Mouse (Mus musculus) MEL (cell line): ENCODE data around the gene Kdm5a. TPM values are rescaled to one million over a fixed set of nuclear protein-coding genes. Genes with fewer than 3 reads are reported as not detected.

ENCODE experiments used
- DNase-seq: peaks from one replicate; pipeline ENCODE4 v3.0.0; 2011; ENCODE audit warnings: low read depth, low spot score
- H3K27ac ChIP-seq: 2 replicates; pipeline ENCODE4 v1.5.1; 2012; ENCODE audit warnings: low read depth, mild to moderate bottlenecking, control low read depth, low read length, moderate library complexity; ENCODE audit not compliant: control insufficient read depth
- H3K27me3 ChIP-seq, 2 experiments: fragments of 150-350 bp in 1 of 2; sonication (generic) in 1 of 2; 2 replicates each; pipeline ENCODE4 v1.6.1; 2012; ENCODE audit warnings: low read length in 2 of 2, mild to moderate bottlenecking in 2 of 2, improper control_type of control experiment in 1 of 2, moderate library complexity in 1 of 2; ENCODE audit not compliant: insufficient read depth in 2 of 2, control insufficient read depth in 1 of 2
- H3K36me3 ChIP-seq, 2 experiments: 2 replicates each; pipeline ENCODE4 v1.6.1; 2012 to 2014; ENCODE audit warnings: low read length in 2 of 2, improper control_type of control experiment in 1 of 2, inconsistent platforms in 1 of 2, mild to moderate bottlenecking in 1 of 2; ENCODE audit not compliant: insufficient read depth in 2 of 2, control insufficient read depth in 1 of 2
- H3K4me1 ChIP-seq, 2 experiments: fragments of 150-350 bp in 1 of 2; sonication (generic) in 1 of 2; 2 replicates each; pipeline ENCODE4 v1.6.1; 2012; ENCODE audit warnings: low read length in 2 of 2, improper control_type of control experiment in 1 of 2, mild to moderate bottlenecking in 1 of 2; ENCODE audit not compliant: insufficient read depth in 2 of 2, control insufficient read depth in 1 of 2
- H3K4me3 ChIP-seq, 2 experiments: fragments of 150-350 bp in 1 of 2; sonication (generic) in 1 of 2; 2 replicates each; pipeline ENCODE4 v1.5.1; 2012; ENCODE audit warnings: low read depth in 2 of 2, low read length in 2 of 2, mild to moderate bottlenecking in 2 of 2, moderate library complexity in 2 of 2, control low read depth in 1 of 2, improper control_type of control experiment in 1 of 2; ENCODE audit not compliant: control insufficient read depth in 1 of 2, insufficient read depth in 1 of 2
- H3K79me2 ChIP-seq: 2 replicates; pipeline ENCODE4 v1.6.1; 2012; ENCODE audit warnings: mild to moderate bottlenecking, low read length, moderate library complexity; ENCODE audit not compliant: control insufficient read depth, poor library complexity, insufficient read depth
- H3K9ac ChIP-seq: 2 replicates; pipeline ENCODE4 v1.6.1; 2012; ENCODE audit warnings: low read depth, mild to moderate bottlenecking, control low read depth, low read length, moderate library complexity; ENCODE audit not compliant: control insufficient read depth, poor library complexity, severe bottlenecking
- H3K9me3 ChIP-seq: fragments of 150-350 bp; sonication (generic); replicated peaks from 2 replicates; pipeline ENCODE4 v1.6.1; 2012; ENCODE audit warnings: mild to moderate bottlenecking, low read length, improper control_type of control experiment, moderate library complexity; ENCODE audit not compliant: insufficient read depth
- BHLHE40 ChIP-seq: IDR thresholded peaks from 2 replicates; pipeline ENCODE4 v1.6.1; 2012; ENCODE audit warnings: low read depth, mild to moderate bottlenecking, inconsistent platforms, low read length, improper control_type of control experiment, borderline replicate concordance
- CHD2 ChIP-seq: IDR thresholded peaks from 2 replicates; pipeline ENCODE4 v1.6.1; 2011; ENCODE audit warnings: low read length, improper control_type of control experiment
- CTCF ChIP-seq, 3 experiments: IDR thresholded peaks in 2 of 3; conservative IDR thresholded peaks in 1 of 3; 2 replicates each; pipeline ENCODE4 v1.5.1; 2011 to 2012; ENCODE audit warnings: low read length in 3 of 3, low read depth in 2 of 3, mild to moderate bottlenecking in 2 of 3, improper control_type of control experiment in 1 of 3, inconsistent platforms in 1 of 3, mixed read lengths in 1 of 3, moderate library complexity in 1 of 3; ENCODE audit not compliant: control insufficient read depth in 1 of 3, insufficient read depth in 1 of 3, poor library complexity in 1 of 3, severe bottlenecking in 1 of 3
- E2F4 ChIP-seq: IDR thresholded peaks from 2 replicates; pipeline ENCODE4 v1.6.1; 2011; ENCODE audit warnings: low read depth, low read length, improper control_type of control experiment, borderline replicate concordance
- ELF1 ChIP-seq: IDR thresholded peaks from 2 replicates; pipeline ENCODE4 v1.6.1; 2014; ENCODE audit warnings: low read depth, mild to moderate bottlenecking, inconsistent platforms, low read length, improper control_type of control experiment, moderate library complexity
- EP300 ChIP-seq, 2 experiments: IDR thresholded peaks; 2 replicates each; pipeline ENCODE4 v1.6.1; 2011; ENCODE audit warnings: improper control_type of control experiment in 2 of 2, low read length in 2 of 2, low read depth in 1 of 2, mild to moderate bottlenecking in 1 of 2
- ETS1 ChIP-seq: IDR thresholded peaks from 2 replicates; pipeline ENCODE4 v1.6.1; 2012; ENCODE audit warnings: low read depth, mild to moderate bottlenecking, inconsistent platforms, low read length, improper control_type of control experiment, moderate library complexity
- GABPA ChIP-seq: IDR thresholded peaks from 2 replicates; pipeline ENCODE4 v1.6.1; 2012; ENCODE audit warnings: low read depth, mild to moderate bottlenecking, inconsistent platforms, low read length, improper control_type of control experiment, moderate library complexity
- GATA1 ChIP-seq: IDR thresholded peaks from 2 replicates; pipeline ENCODE4 v1.6.1; 2011; ENCODE audit warnings: low read depth, low read length, improper control_type of control experiment
- JUND ChIP-seq: IDR thresholded peaks from 2 replicates; pipeline ENCODE4 v1.6.1; 2011; ENCODE audit warnings: low read depth, mild to moderate bottlenecking, improper control_type of control experiment, low read length
- KAT2A ChIP-seq: conservative IDR thresholded peaks from 2 replicates; pipeline ENCODE4 v1.6.1; 2012; ENCODE audit warnings: low read depth, low read length, improper control_type of control experiment, inconsistent platforms
- MAFK ChIP-seq: IDR thresholded peaks from 2 replicates; pipeline ENCODE4 v1.6.1; 2011; ENCODE audit warnings: low read depth, mild to moderate bottlenecking, low read length, improper control_type of control experiment, borderline replicate concordance
- MAX ChIP-seq: IDR thresholded peaks from 2 replicates; pipeline ENCODE4 v1.6.1; 2011; ENCODE audit warnings: low read length, improper control_type of control experiment
- MAZ ChIP-seq: IDR thresholded peaks from 2 replicates; pipeline ENCODE4 v1.6.1; 2012; ENCODE audit warnings: low read depth, mild to moderate bottlenecking, inconsistent platforms, low read length, improper control_type of control experiment
- MEF2A ChIP-seq: IDR thresholded peaks from 2 replicates; pipeline ENCODE4 v1.6.1; 2014; ENCODE audit warnings: low read depth, mild to moderate bottlenecking, inconsistent platforms, low read length, improper control_type of control experiment; ENCODE audit not compliant: poor library complexity, insufficient replicate concordance, severe bottlenecking; ENCODE audit errors: extremely low read depth
- MXI1 ChIP-seq: IDR thresholded peaks from 2 replicates; pipeline ENCODE4 v1.6.1; 2011; ENCODE audit warnings: mild to moderate bottlenecking, low read depth, low read length, improper control_type of control experiment
- MYB ChIP-seq: IDR thresholded peaks from 2 replicates; pipeline ENCODE4 v1.6.1; 2011; ENCODE audit warnings: mild to moderate bottlenecking, low read depth, low read length, improper control_type of control experiment
- MYC ChIP-seq: IDR thresholded peaks from 2 replicates; pipeline ENCODE4 v1.6.1; 2011; ENCODE audit warnings: low read depth, mild to moderate bottlenecking, low read length, improper control_type of control experiment, moderate library complexity
- NELFE ChIP-seq: IDR thresholded peaks from 2 replicates; pipeline ENCODE4 v1.6.1; 2011; ENCODE audit warnings: low read depth, low read length, improper control_type of control experiment
- NRF1 ChIP-seq: IDR thresholded peaks from 2 replicates; pipeline ENCODE4 v1.6.1; 2014; ENCODE audit warnings: low read depth, mild to moderate bottlenecking, inconsistent platforms, low read length, improper control_type of control experiment, moderate library complexity; ENCODE audit not compliant: poor library complexity, insufficient read depth, severe bottlenecking
- POLR2AphosphoS2 ChIP-seq: IDR thresholded peaks from 2 replicates; pipeline ENCODE4 v1.6.1; 2011; ENCODE audit warnings: low read length, improper control_type of control experiment
- POLR2AphosphoS5 ChIP-seq: IDR thresholded peaks from 2 replicates; pipeline ENCODE4 v1.6.1; 2012; ENCODE audit warnings: low read depth, borderline replicate concordance, mild to moderate bottlenecking, inconsistent platforms, low read length, moderate library complexity, mixed read lengths
- RAD21 ChIP-seq: IDR thresholded peaks from 2 replicates; pipeline ENCODE4 v1.6.1; 2011; ENCODE audit warnings: mild to moderate bottlenecking, low read depth, low read length, improper control_type of control experiment
- RCOR1 ChIP-seq: IDR thresholded peaks from 2 replicates; pipeline ENCODE4 v1.6.1; 2012; ENCODE audit warnings: low read depth, mild to moderate bottlenecking, inconsistent platforms, low read length, improper control_type of control experiment
- SIN3A ChIP-seq: IDR thresholded peaks from 2 replicates; pipeline ENCODE4 v1.6.1; 2012; ENCODE audit warnings: low read length, improper control_type of control experiment, inconsistent platforms
- SMC3 ChIP-seq: IDR thresholded peaks from 2 replicates; pipeline ENCODE4 v1.6.1; 2011; ENCODE audit warnings: low read depth, low read length, improper control_type of control experiment
- TAL1 ChIP-seq: IDR thresholded peaks from 2 replicates; pipeline ENCODE4 v1.6.1; 2012; ENCODE audit warnings: mild to moderate bottlenecking, inconsistent platforms, low read length, moderate library complexity, mixed read lengths
- TBP ChIP-seq: IDR thresholded peaks from 2 replicates; pipeline ENCODE4 v1.8.0; 2011; ENCODE audit warnings: low read depth, low read length, improper control_type of control experiment
- TCF12 ChIP-seq: IDR thresholded peaks from 2 replicates; pipeline ENCODE4 v1.6.1; 2014; ENCODE audit warnings: low read depth, mild to moderate bottlenecking, inconsistent platforms, low read length, improper control_type of control experiment, moderate library complexity
- UBTF ChIP-seq: IDR thresholded peaks from 2 replicates; pipeline ENCODE4 v1.6.1; 2012; ENCODE audit warnings: low read depth, mild to moderate bottlenecking, inconsistent platforms, low read length, improper control_type of control experiment, moderate library complexity, borderline replicate concordance; ENCODE audit not compliant: insufficient read depth
- USF1 ChIP-seq: IDR thresholded peaks from 2 replicates; pipeline ENCODE4 v1.6.1; 2014; ENCODE audit warnings: low read depth, mild to moderate bottlenecking, inconsistent platforms, low read length, improper control_type of control experiment, moderate library complexity
- ZC3H11A ChIP-seq: IDR thresholded peaks from 2 replicates; pipeline ENCODE4 v1.6.1; 2012; ENCODE audit warnings: low read depth, mild to moderate bottlenecking, inconsistent platforms, low read length, improper control_type of control experiment
- ZKSCAN1 ChIP-seq: IDR thresholded peaks from 2 replicates; pipeline ENCODE4 v1.6.1; 2012; ENCODE audit warnings: low read depth, mild to moderate bottlenecking, inconsistent platforms, low read length, improper control_type of control experiment, moderate library complexity
- ZMIZ1 ChIP-seq: IDR thresholded peaks from 2 replicates; pipeline ENCODE4 v1.6.1; 2012; ENCODE audit warnings: low read depth, mild to moderate bottlenecking, inconsistent platforms, low read length, improper control_type of control experiment, moderate library complexity
- ZNF384 ChIP-seq: IDR thresholded peaks from 2 replicates; pipeline ENCODE4 v1.6.1; 2012; ENCODE audit warnings: low read depth, mild to moderate bottlenecking, inconsistent platforms, low read length, improper control_type of control experiment
- polyA plus RNA-seq, 2 experiments: library from polyadenylated mRNA; stranded (reverse) in 1 of 2; unstranded in 1 of 2; fragments of >175 nt in 1 of 2; fragments of >200 nt in 1 of 2; gene quantifications; 2 replicates each; pipeline versions ENCODE4 v1.2.1 to v1.2.4; 2012; ENCODE audit warnings: low replicate concordance in 2 of 2, low read depth in 1 of 2; ENCODE audit not compliant: insufficient read length in 2 of 2, insufficient read depth in 1 of 2, missing spikeins in 1 of 2
- total RNA-seq: library from RNA; depleted of rRNA; stranded (reverse); fragments of 300-350 nt; gene quantifications from 2 replicates; pipeline ENCODE4 v1.2.3, GENCODE M21; 2012; rRNA removed

Kdm5a gene
- total RNA-seq = 45.7 and 51.7 TPM in 2 replicates
- 100 to 1,000 TPM; 121 to 303 TPM for polyA plus RNA-seq

- H3K36me3 ChIP-seq = peaks cover 2 to 11% of the 10 kb centered on the region in 2 experiments
- no peaks in the 10 kb centered on the region for H3K9me3 ChIP-seq
- peaks cover 25% of the 10 kb centered on the region for H3K79me2 ChIP-seq
- peak; percentile 98 for DNase-seq
- peaks cover 2 to 4% of the 10 kb centered on the region in 2 experiments; a peak in 3 of 4 replicates for H3K4me1 ChIP-seq
- peak within 1 kb of the TSS; percentile 90 for H3K9ac ChIP-seq
- H3K4me3 ChIP-seq = peak within 1 kb of the TSS; percentile 60 to 71
- H3K27me3 ChIP-seq = no peaks in the 10 kb centered on the region
- H3K27ac ChIP-seq = peak within 1 kb of the TSS; percentile 93
- TF ChIP-seq POLR2AphosphoS5 (no peak; the same call in 1 of the 2 replicates), ETS1 (peak; percentile 93), MAZ (no peak; the same call in 1 of the 2 replicates), MXI1 (peak; percentile 86), CHD2 (peak; percentile 68), TAL1 (no peak), CTCF (IDR thresholded peaks at IDR 0.05 in 2 of 3, conservative IDR thresholded peaks at IDR 0.05 in 1 of 3; ENCODE audit: control insufficient read depth in 1 of 3, insufficient read depth in 1 of 3, low read depth in 2 of 3, low read length in 3 of 3, poor library complexity in 1 of 3, severe bottlenecking in 1 of 3) (no peak), RAD21 (no peak), MAX (peak; percentile 75), MEF2A (no peak), POLR2AphosphoS2 (peak; percentile 81; the same call in 1 of the 2 replicates), MYC (peak; percentile 93), KAT2A (peak; percentile 93), USF1 (0 out of 2 replicates have a peak, but pooled peaks have one; percentile 9), BHLHE40 (no peak), ZC3H11A (no peak), TBP (peak; percentile 85), SMC3 (no peak), SIN3A (peak; percentile 95), MAFK (no peak), TCF12 (peak; percentile 36), NRF1 (no peak), ZNF384 (no peak), ZKSCAN1 (0 out of 2 replicates have a peak, but pooled peaks have one; percentile 40), GABPA (no peak), GATA1 (no peak), NELFE (peak; percentile 97), ZMIZ1 (0 out of 2 replicates have a peak, but pooled peaks have one; percentile 80), E2F4 (no peak), JUND (no peak), EP300 (IDR thresholded peaks at IDR 0.05; ENCODE audit: low read depth in 1 of 2, low read length in 2 of 2) (peak in 1 of 2 experiments; percentile 7; a peak in 1 of 4 replicates), RCOR1 (peak; percentile 51; the same call in 1 of the 2 replicates), ELF1 (peak; percentile 91), UBTF (0 out of 2 replicates have a peak, but pooled peaks have one; percentile 41), MYB (no peak)
These were observed at the start of gene Kdm5a, which contains the start of gene Ccdc77 for GRCm38 (mm10) chr6:120363688-120364522. TSS of gene Kdm5a (plus strand) at chr6:120364124. TSS of gene Ccdc77 (minus strand) at chr6:120364374.
